Mouse (Mus musculus) liver, postnatal 0 days (tissue): ENCODE measurements around the gene Tmed6. TPM values are rescaled to one million over a fixed set of nuclear protein-coding genes. Genes with fewer than 3 reads are reported as not detected.

ENCODE experiments used
- ATAC-seq: fragments of 200-750 bp; cut with Nextera tagmentation; 2 replicates; pipeline ENCODE4 v1.8.0; 2017; ENCODE audit warnings: mild to moderate bottlenecking, moderate library complexity
- DNase-seq: peaks from one replicate; pipeline ENCODE4 v3.0.0-alpha.2; 2016
- H3K27ac ChIP-seq: fragments of 300-500 bp; sonication (generic); 2 replicates; pipeline ENCODE4 v1.5.1; 2014; ENCODE audit warnings: antibody characterized with exemption, moderate library complexity, mild to moderate bottlenecking, low read depth
- H3K27me3 ChIP-seq: fragments of 300-500 bp; sonication (generic); 2 replicates; pipeline ENCODE4 v1.6.1; 2014; ENCODE audit warnings: low read length, control low read depth, mixed read lengths; ENCODE audit not compliant: insufficient read depth
- H3K36me3 ChIP-seq: fragments of 300-500 bp; sonication (generic); replicated peaks from 2 replicates; pipeline ENCODE4 v1.6.1; 2014; ENCODE audit warnings: mild to moderate bottlenecking, control low read depth, low read length, moderate library complexity, mixed read lengths; ENCODE audit not compliant: insufficient read depth
- H3K4me1 ChIP-seq: fragments of 300-500 bp; sonication (generic); 2 replicates; pipeline ENCODE4 v1.6.1; 2014; ENCODE audit warnings: antibody characterized with exemption, mild to moderate bottlenecking, control low read depth; ENCODE audit not compliant: insufficient read depth
- H3K4me2 ChIP-seq: fragments of 300-500 bp; sonication (generic); 2 replicates; pipeline ENCODE4 v1.6.1; 2014; ENCODE audit warnings: low read depth, mild to moderate bottlenecking, low read length, moderate library complexity, mixed read lengths
- H3K4me3 ChIP-seq: fragments of 300-500 bp; sonication (generic); 2 replicates; pipeline ENCODE4 v1.5.1; 2014; ENCODE audit warnings: low read depth, low read length
- H3K9ac ChIP-seq: fragments of 300-500 bp; sonication (generic); replicated peaks from 2 replicates; pipeline ENCODE4 v1.6.1; 2014; ENCODE audit warnings: mild to moderate bottlenecking, moderate library complexity
- H3K9me3 ChIP-seq: fragments of 300-500 bp; sonication (generic); 2 replicates; pipeline ENCODE4 v1.6.1; 2016; ENCODE audit warnings: mild to moderate bottlenecking, control low read depth, low read length, mixed read lengths
- CTCF ChIP-seq: sonication (generic); IDR thresholded peaks from 2 replicates; pipeline ENCODE4 v1.5.1; 2016; ENCODE audit warnings: antibody characterized with exemption, low read depth
- EP300 ChIP-seq: IDR thresholded peaks from 2 replicates; pipeline ENCODE4 v1.6.1; 2016; ENCODE audit warnings: antibody characterized with exemption, low read depth, mild to moderate bottlenecking
- WGBS: fragments of 180-500 bp; shearing (Covaris S2); extraction: QIAGEN DNeasy Blood & Tissue Kit; methylation state at CpG from one replicate; pipeline ENCODE4 v1.1.7; 2014; ENCODE audit not compliant: insufficient replicate concordance; 5-methylcytosine and 5-hydroxymethylcytosine counted together
- polyA plus RNA-seq: library from polyadenylated mRNA; unstranded; fragments of >200 nt; fragmentation: Nextera tagmentation; extraction: Ambion mirVana; gene quantifications from 2 replicates; pipeline ENCODE4 v1.2.1, GENCODE M21; 2015

Tmed6 gene
- polyA plus RNA-seq, 1 experiment from 2014 or later, result 0.92 TPM

- TF ChIP-seq CTCF (no peak), EP300 (no peak)
- Histone ChIP-seq H3K9me3 (no peaks in the 10 kb centered on the region), H3K4me3 (no peak overlapping the region), H3K4me2 (no peak overlapping the region), H3K27me3 (no peaks in the 10 kb centered on the region), H3K9ac (no peak overlapping the region), H3K27ac (no peak overlapping the region), H3K4me1 (peaks cover 16% of the 10 kb centered on the region), H3K36me3 (peaks cover 50% of the 10 kb centered on the region)
- DNase-seq (no peak), ATAC-seq (no peak)
- 96% methylated on average over 8 of the region's 8 CpGs for WGBS
These were observed 13.4 kb downstream of the Tmed6 start for GRCm38 (mm10) chr8:107052046-107052445.

GRCm38 (mm10) chr8:107049480-107049879 is 16.0 kb downstream of the Tmed6 start:
- Histone ChIP-seq H3K4me1 (peaks cover 6% of the 10 kb centered on the region), H3K4me3 (peak overlapping the region; percentile 86; the same call in 1 of the 2 replicates), H3K9ac (peak overlapping the region; percentile 85; the same call in 1 of the 2 replicates), H3K4me2 (peak overlapping the region; percentile 88; the same call in 1 of the 2 replicates), H3K27ac (0 out of 2 replicates have a peak overlapping the region, but pooled peaks have one; percentile 90), H3K27me3 (no peaks in the 10 kb centered on the region), H3K9me3 (no peaks in the 10 kb centered on the region), H3K36me3 (peaks cover 68% of the 10 kb centered on the region)
- TF ChIP-seq CTCF, result no peak
- TF ChIP-seq EP300, result no peak
- WGBS, result 81% methylated on average over 4 of the region's 4 CpGs
- ATAC-seq (no peak), DNase-seq (no peak)

DNA sequence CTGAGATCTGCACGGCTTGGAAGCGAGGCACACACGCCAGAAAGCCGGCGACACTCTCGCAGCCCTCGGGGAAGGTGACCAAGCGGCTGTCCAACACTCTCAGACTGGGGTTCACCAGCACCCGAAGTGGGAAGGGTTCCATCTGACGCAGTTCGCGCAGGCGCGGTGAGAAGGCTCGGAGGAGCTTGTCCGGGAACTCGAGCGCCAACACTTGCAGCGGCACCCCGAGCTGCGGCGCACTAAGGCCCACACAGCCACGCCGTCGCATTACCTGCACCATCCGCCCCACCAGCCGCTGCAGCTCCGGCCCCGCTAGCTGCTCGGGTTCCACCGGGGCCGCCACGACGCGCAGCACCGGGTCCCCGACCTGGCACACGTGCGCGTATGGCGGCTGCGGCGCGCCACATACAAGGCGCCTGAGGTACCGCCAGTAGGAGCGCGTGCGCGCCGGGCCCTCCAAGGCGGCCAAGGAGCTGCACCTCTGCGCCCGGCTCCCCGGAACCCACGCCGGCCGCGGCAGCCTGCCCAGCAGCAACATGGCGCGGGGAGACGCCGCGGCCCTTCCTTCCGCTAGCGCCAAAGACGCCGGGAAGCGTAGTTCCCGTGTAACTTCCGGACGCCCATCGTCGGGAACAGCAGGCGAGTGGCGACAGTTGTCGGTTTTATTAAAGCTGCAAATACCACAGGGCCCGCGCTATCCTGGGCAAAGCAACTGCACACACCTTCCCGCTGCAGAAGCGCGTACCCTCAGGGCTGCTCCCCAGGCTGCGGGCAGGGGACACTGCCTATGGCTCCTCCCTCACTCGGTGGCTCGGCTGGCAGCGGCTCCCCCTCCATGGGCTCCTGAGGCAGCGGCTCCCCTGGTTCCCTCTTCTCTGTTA is 17.1 kb downstream of the Tmed6 start, which contains the start of gene Pdf:
TSS of gene Pdf (minus strand) at position 554 of the 881 bp plus-strand sequence.
- peak within 1 kb of the TSS; percentile 88 for H3K4me2 ChIP-seq
- peak within 1 kb of the TSS; percentile 85 for H3K9ac ChIP-seq
- DNase-seq, result peak; percentile 80
- TF ChIP-seq CTCF (no peak), EP300 (no peak)
- 2% methylated on average over 78 of the region's 87 CpGs for WGBS
- H3K27me3 ChIP-seq, result no peaks in the 10 kb centered on the region
- peaks cover 68% of the 10 kb centered on the region for H3K36me3 ChIP-seq
- H3K9me3 ChIP-seq, result no peaks in the 10 kb centered on the region
- H3K27ac ChIP-seq, result peak within 1 kb of the TSS; percentile 90
- peak; percentile 83 for ATAC-seq
- peak within 1 kb of the TSS; percentile 86 for H3K4me3 ChIP-seq
- peaks cover 6% of the 10 kb centered on the region for H3K4me1 ChIP-seq

GRCm38 (mm10) chr8:107046976-107047375 is 18.5 kb downstream of the Tmed6 start:
- H3K27ac ChIP-seq, result no peak overlapping the region
- WGBS, result 62% methylated on average over 5 of the region's 5 CpGs
- H3K36me3 ChIP-seq, result peaks cover 68% of the 10 kb centered on the region
- ATAC-seq, result no peak
- no peaks in the 10 kb centered on the region for H3K27me3 ChIP-seq
- H3K4me1 ChIP-seq, result peaks cover 6% of the 10 kb centered on the region
- H3K4me2 ChIP-seq, result peak overlapping the region; percentile 88; the same call in 1 of the 2 replicates
- TF ChIP-seq EP300, result no peak
- no peak for TF ChIP-seq CTCF
- DNase-seq, result no peak
- no peak overlapping the region for H3K4me3 ChIP-seq
- no peak overlapping the region for H3K9ac ChIP-seq
- no peaks in the 10 kb centered on the region for H3K9me3 ChIP-seq

DNA sequence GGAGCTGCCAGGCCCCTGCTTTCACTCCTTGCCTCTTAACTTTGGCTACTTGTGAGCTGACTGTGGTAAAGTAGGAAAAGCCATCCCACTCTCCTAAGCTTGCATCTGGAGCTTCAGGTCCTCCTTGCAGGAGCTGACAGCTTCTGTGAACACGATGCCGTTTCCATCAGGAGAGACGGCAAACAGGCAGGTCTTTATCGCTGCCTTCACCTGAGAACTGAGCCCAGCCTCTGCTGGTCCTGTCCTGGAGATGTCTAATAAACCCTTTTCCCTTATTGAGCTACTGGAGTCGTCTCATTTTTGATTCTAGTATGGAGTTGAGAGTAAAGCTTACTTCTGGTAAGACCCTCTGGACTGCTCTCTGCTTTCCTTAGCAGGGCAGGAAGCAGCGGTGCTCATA is 20.0 kb downstream of the Tmed6 start:
- H3K36me3 ChIP-seq, result peaks cover 72% of the 10 kb centered on the region

DNA sequence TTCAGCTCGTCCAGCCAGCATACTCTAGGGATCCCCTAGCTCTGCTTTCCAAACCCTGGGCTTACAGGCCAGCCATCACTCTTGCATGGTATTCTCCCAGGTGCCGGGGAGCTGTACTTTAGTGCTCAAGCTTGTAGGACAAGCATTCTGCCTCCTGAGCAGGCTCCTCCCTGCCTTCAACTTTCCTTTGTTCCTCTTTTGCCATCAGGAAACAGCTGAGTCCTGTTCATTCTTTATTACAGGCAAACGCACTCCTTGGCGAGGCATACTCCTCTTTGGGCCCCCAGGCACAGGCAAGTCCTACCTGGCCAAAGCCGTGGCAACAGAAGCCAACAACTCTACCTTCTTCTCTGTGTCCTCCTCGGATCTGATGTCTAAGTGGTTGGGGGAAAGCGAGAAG is 24.8 kb downstream of the Tmed6 start:
- Histone ChIP-seq H3K4me1 (no peaks in the 10 kb centered on the region; the same call in 1 of the 2 replicates), H3K4me2 (no peak overlapping the region), H3K27ac (no peak overlapping the region), H3K9me3 (no peaks in the 10 kb centered on the region), H3K9ac (no peak overlapping the region), H3K36me3 (peaks cover 69% of the 10 kb centered on the region), H3K27me3 (no peaks in the 10 kb centered on the region), H3K4me3 (no peak overlapping the region)
- no peak for DNase-seq
- no peak for ATAC-seq
- 68% methylated on average over 7 of the region's 7 CpGs for WGBS
- no peak for TF ChIP-seq CTCF
- no peak for TF ChIP-seq EP300

More for the DNA sequence above, 20.0 kb downstream of the Tmed6 start:
- H3K4me3 ChIP-seq, result no peak overlapping the region
- WGBS, result 83% methylated on average over 6 of the region's 6 CpGs
- H3K4me1 ChIP-seq, result peaks cover 6% of the 10 kb centered on the region
- TF ChIP-seq EP300 (no peak), CTCF (no peak)
- DNase-seq, result no peak
- no peak overlapping the region for H3K9ac ChIP-seq
- ATAC-seq, result no peak
- no peaks in the 10 kb centered on the region for H3K27me3 ChIP-seq
- no peak overlapping the region for H3K4me2 ChIP-seq
- no peak overlapping the region for H3K27ac ChIP-seq
- no peaks in the 10 kb centered on the region for H3K9me3 ChIP-seq
